Mouse (Mus musculus) limb, embryonic 13.5 days (tissue): ENCODE data around the gene Exph5. TPM values are rescaled to one million over a fixed set of nuclear protein-coding genes. Genes with fewer than 3 reads are reported as not detected.

Source experiments
- ATAC-seq: fragments of 200-750 bp; cut with Nextera tagmentation; 2 replicates; pipeline ENCODE4 v1.8.0; 2017; ENCODE audit warnings: low read depth, moderate number of reproducible peaks, moderate TSS enrichment; ENCODE audit not compliant: low FRiP score
- H3K27ac ChIP-seq: fragments of 300-500 bp; sonication (generic); 2 replicates; pipeline ENCODE4 v1.5.1; 2015; ENCODE audit warnings: inconsistent platforms, mild to moderate bottlenecking, moderate library complexity
- H3K27me3 ChIP-seq: fragments of 300-500 bp; sonication (generic); 2 replicates; pipeline ENCODE4 v1.6.1; 2015; ENCODE audit warnings: mild to moderate bottlenecking, inconsistent platforms
- H3K36me3 ChIP-seq: fragments of 300-500 bp; sonication (generic); 2 replicates; pipeline ENCODE4 v1.6.1; 2015; ENCODE audit warnings: inconsistent platforms, mild to moderate bottlenecking, moderate library complexity
- H3K4me1 ChIP-seq: fragments of 300-500 bp; sonication (generic); 2 replicates; pipeline ENCODE4 v1.6.1; 2015; ENCODE audit warnings: inconsistent platforms
- H3K4me2 ChIP-seq: fragments of 300-500 bp; sonication (generic); replicated peaks from 2 replicates; pipeline ENCODE4 v1.6.1; 2015; ENCODE audit warnings: inconsistent platforms, mild to moderate bottlenecking, moderate library complexity
- H3K4me3 ChIP-seq: fragments of 300-500 bp; sonication (generic); 2 replicates; pipeline ENCODE4 v1.5.1; 2015; ENCODE audit warnings: moderate library complexity, mild to moderate bottlenecking, inconsistent platforms
- H3K9ac ChIP-seq: fragments of 300-500 bp; sonication (generic); 2 replicates; pipeline ENCODE4 v1.6.1; 2015; ENCODE audit warnings: mild to moderate bottlenecking, inconsistent platforms
- H3K9me3 ChIP-seq: fragments of 300-500 bp; sonication (generic); 2 replicates; pipeline ENCODE4 v1.6.1; 2016; ENCODE audit warnings: inconsistent platforms
- WGBS: fragments of 180-500 bp; shearing (Covaris S2); methylation state at CpG from one replicate; pipeline ENCODE4 v1.1.7; 2015; 5-methylcytosine and 5-hydroxymethylcytosine counted together
- polyA plus RNA-seq: library from polyadenylated mRNA; unstranded; fragments of >200 nt; fragmentation: Nextera tagmentation; extraction: Ambion mirVana; gene quantifications from 2 replicates; pipeline ENCODE4 v1.2.1, GENCODE M21; 2015

Gene Exph5
- polyA plus RNA-seq, 1 experiment from 2014 or later, result 1.2 TPM

GRCm38 (mm10) chr9:53401146-53401545 lies 99.7 kb downstream of the Exph5 start:
- Histone ChIP-seq H3K4me2 (no peak overlapping the region), H3K4me3 (no peak overlapping the region), H3K9me3 (no peaks in the 10 kb centered on the region), H3K27ac (no peak overlapping the region), H3K4me1 (peaks cover 28% of the 10 kb centered on the region), H3K36me3 (0 out of 2 replicates have a peak, but pooled peaks cover 6% of the 10 kb centered on the region), H3K9ac (no peak overlapping the region), H3K27me3 (no peaks in the 10 kb centered on the region)
- WGBS, result 76% methylated on average over 8 of the region's 8 CpGs
- no peak for ATAC-seq

GRCm38 (mm10) chr9:53402291-53402711 lies 100.8 kb downstream of the Exph5 start, which contains the start of gene 4930550C14Rik:
TSS of gene 4930550C14Rik (plus strand) at chr9:53402325.
- Histone ChIP-seq H3K4me2 (peak within 1 kb of the TSS; percentile 58), H3K9ac (peak within 1 kb of the TSS; percentile 48; the same call in 1 of the 2 replicates), H3K9me3 (no peaks in the 10 kb centered on the region), H3K27me3 (no peaks in the 10 kb centered on the region), H3K36me3 (0 out of 2 replicates have a peak, but pooled peaks cover 6% of the 10 kb centered on the region), H3K27ac (peak within 1 kb of the TSS; percentile 74; the same call in 1 of the 2 replicates), H3K4me3 (peak within 1 kb of the TSS; percentile 14; the same call in 1 of the 2 replicates), H3K4me1 (peaks cover 30% of the 10 kb centered on the region)
- ATAC-seq, result 0 out of 2 replicates have a peak, but pooled peaks have one; percentile 12
- WGBS, result 9% methylated on average over 11 of the region's 11 CpGs

- Histone ChIP-seq H3K4me3 (no peak overlapping the region), H3K9me3 (no peaks in the 10 kb centered on the region), H3K9ac (peak overlapping the region; percentile 48; the same call in 1 of the 2 replicates), H3K4me1 (peaks cover 30% of the 10 kb centered on the region), H3K27me3 (no peaks in the 10 kb centered on the region), H3K4me2 (peak overlapping the region; percentile 58), H3K36me3 (0 out of 2 replicates have a peak, but pooled peaks cover 6% of the 10 kb centered on the region), H3K27ac (peak overlapping the region; percentile 74; the same call in 1 of the 2 replicates)
- 0 out of 2 replicates have a peak, but pooled peaks have one; percentile 9 for ATAC-seq
- WGBS, result 36% methylated on average over 8 of the region's 8 CpGs
Measured at GRCm38 (mm10) chr9:53402991-53403390, 101.5 kb downstream of the Exph5 start.

- no peak overlapping the region for H3K4me2 ChIP-seq
Measured at GRCm38 (mm10) chr9:53404050-53404752, 102.7 kb downstream of the Exph5 start.

GRCm38 (mm10) chr9:53404753-53405722 lies 103.6 kb downstream of the Exph5 start:
- Histone ChIP-seq H3K27ac (peak overlapping the region; percentile 84), H3K9ac (peak overlapping the region; percentile 62), H3K36me3 (0 out of 2 replicates have a peak, but pooled peaks cover under 1% of the 10 kb centered on the region), H3K4me2 (peak overlapping the region; percentile 66), H3K4me1 (peaks cover 30% of the 10 kb centered on the region), H3K27me3 (no peaks in the 10 kb centered on the region), H3K4me3 (peak overlapping the region; percentile 44), H3K9me3 (no peaks in the 10 kb centered on the region)
- peak; percentile 81 for ATAC-seq
- WGBS, result 23% methylated on average over 21 of the region's 21 CpGs

More at GRCm38 (mm10) chr9:53404050-53404752, 102.7 kb downstream of the Exph5 start:
- H3K36me3 ChIP-seq, result 0 out of 2 replicates have a peak, but pooled peaks cover 6% of the 10 kb centered on the region
- no peak overlapping the region for H3K27ac ChIP-seq
- no peak overlapping the region for H3K9ac ChIP-seq
- no peaks in the 10 kb centered on the region for H3K9me3 ChIP-seq
- H3K27me3 ChIP-seq, result no peaks in the 10 kb centered on the region
- no peak for ATAC-seq
- H3K4me3 ChIP-seq, result no peak overlapping the region
- H3K4me1 ChIP-seq, result peaks cover 30% of the 10 kb centered on the region
- 85% methylated on average over 6 of the region's 6 CpGs for WGBS

GRCm38 (mm10) chr9:53408548-53408947 lies 107.1 kb downstream of the Exph5 start:
- Histone ChIP-seq H3K27ac (no peak overlapping the region), H3K27me3 (no peaks in the 10 kb centered on the region), H3K4me2 (no peak overlapping the region), H3K4me3 (no peak overlapping the region), H3K36me3 (no peaks in the 10 kb centered on the region), H3K9ac (no peak overlapping the region), H3K4me1 (peaks cover 16% of the 10 kb centered on the region), H3K9me3 (no peaks in the 10 kb centered on the region)
- ATAC-seq, result no peak
- 73% methylated on average over 4 of the region's 4 CpGs for WGBS

- H3K4me2 ChIP-seq, result no peak overlapping the region
- H3K36me3 ChIP-seq, result no peaks in the 10 kb centered on the region
- no peak overlapping the region for H3K27ac ChIP-seq
- no peak overlapping the region for H3K4me3 ChIP-seq
- H3K27me3 ChIP-seq, result no peaks in the 10 kb centered on the region
- peaks cover 16% of the 10 kb centered on the region for H3K4me1 ChIP-seq
- no peak for ATAC-seq
- no peaks in the 10 kb centered on the region for H3K9me3 ChIP-seq
- WGBS, result 77% methylated on average over 2 of the region's 2 CpGs
- H3K9ac ChIP-seq, result no peak overlapping the region
Measured at GRCm38 (mm10) chr9:53408953-53409361, 107.5 kb downstream of the Exph5 start.

GRCm38 (mm10) chr9:53409427-53409826 lies 108.0 kb downstream of the Exph5 start:
- H3K4me1 ChIP-seq, result peaks cover 14% of the 10 kb centered on the region
- no peak overlapping the region for H3K4me2 ChIP-seq
- H3K36me3 ChIP-seq, result no peaks in the 10 kb centered on the region
- no peaks in the 10 kb centered on the region for H3K27me3 ChIP-seq
- no peak overlapping the region for H3K4me3 ChIP-seq
- 68% methylated on average over 3 of the region's 3 CpGs for WGBS
- no peak for ATAC-seq
- no peak overlapping the region for H3K27ac ChIP-seq
- H3K9me3 ChIP-seq, result no peaks in the 10 kb centered on the region
- H3K9ac ChIP-seq, result no peak overlapping the region

- 59% methylated on average over 9 of the region's 9 CpGs for WGBS
- Histone ChIP-seq H3K4me3 (no peak overlapping the region), H3K27me3 (no peaks in the 10 kb centered on the region), H3K27ac (no peak overlapping the region), H3K9me3 (no peaks in the 10 kb centered on the region), H3K4me1 (no peaks in the 10 kb centered on the region), H3K36me3 (no peaks in the 10 kb centered on the region), H3K4me2 (no peak overlapping the region), H3K9ac (no peak overlapping the region)
- no peak for ATAC-seq
Measured at GRCm38 (mm10) chr9:53422133-53422896, 120.8 kb downstream of the Exph5 start.

GRCm38 (mm10) chr9:53426726-53427125 lies 125.3 kb downstream of the Exph5 start:
- H3K4me3 ChIP-seq, result no peak overlapping the region
- ATAC-seq, result no peak
- H3K9me3 ChIP-seq, result no peaks in the 10 kb centered on the region
- no peaks in the 10 kb centered on the region for H3K36me3 ChIP-seq
- H3K9ac ChIP-seq, result no peak overlapping the region
- H3K4me1 ChIP-seq, result no peaks in the 10 kb centered on the region
- H3K4me2 ChIP-seq, result no peak overlapping the region
- no peak overlapping the region for H3K27ac ChIP-seq
- 87% methylated on average over 3 of the region's 3 CpGs for WGBS
- H3K27me3 ChIP-seq, result no peaks in the 10 kb centered on the region
